9 mouse cellular contexts compared by ENCODE assay signal in genomic region chr1:182115651-182116408, GRCm38 (mm10). TPM values are rescaled to one million over a fixed set of nuclear protein-coding genes. Genes with fewer than 3 reads are reported as not detected.
DNase-seq lines count a peak whose midpoint lies in the region; ATAC-seq and TF ChIP-seq lines count a peak whose summit lies in the region.
"Had no signal": no experiment of that assay in that cellular context is flagged by ENCODE, and none has a peak within 500 bp of the region (broad histone marks: within the 10 kb centered on the region; RNA-seq: fewer than 3 reads in every experiment).

No protein-coding gene starts in this region.

- H3K27me3 ChIP-seq in hindbrain, postnatal 0 days (ENCODE audit: insufficient read depth, low read length), result no peaks in the 10 kb centered on the region
- H3K27me3 ChIP-seq in lung, embryonic 14.5 days (ENCODE audit: insufficient read depth, low read length), result no peaks in the 10 kb centered on the region

- no peak overlapping the region for H3K4me3 ChIP-seq in ES-E14 (ENCODE audit: insufficient read depth in 1 of 2, low read depth in 1 of 2, low read length in 2 of 2, poor library complexity in 1 of 2, severe bottlenecking in 1 of 2)
- no peak overlapping the region for H3K4me3 ChIP-seq in hindbrain, postnatal 0 days (ENCODE audit: low read length)
- no peak overlapping the region for H3K4me3 ChIP-seq in lung, embryonic 14.5 days (ENCODE audit: low read depth, low read length)

- peaks cover 14 to 16% of the 10 kb centered on the region in 2 experiments for H3K4me1 ChIP-seq in ES-E14 (ENCODE audit: control insufficient read depth in 2 of 2, insufficient read depth in 2 of 2, low read length in 2 of 2, poor library complexity in 1 of 2)
- H3K4me1 ChIP-seq in hindbrain, postnatal 0 days (ENCODE audit: insufficient read depth, low read length), result peaks cover 10% of the 10 kb centered on the region
- H3K4me1 ChIP-seq in lung, embryonic 14.5 days (ENCODE audit: insufficient read depth), result peaks cover 9% of the 10 kb centered on the region

- peak; percentile 26 for DNase-seq in layer of hippocampus, adult 9-11 months
- DNase-seq in layer of hippocampus, postnatal 36 days, result no peak
- no peak for DNase-seq in ES-E14 (ENCODE audit: low read depth, low spot score)
- peak; percentile 45 for DNase-seq in cerebellum, adult 11-12 months
- peak; percentile 81 for DNase-seq in hindbrain, postnatal 0 days (ENCODE audit: low spot score)
- peak; percentile 82 for DNase-seq in lung, embryonic 14.5 days
- no peak for DNase-seq in left cerebral cortex, adult 11 months (ENCODE audit: low spot score)

- TF ChIP-seq CTCF in hindbrain, postnatal 0 days (IDR thresholded peaks at IDR 0.05; ENCODE audit: low read depth), result peak; percentile 77
- peak; percentile 76 for TF ChIP-seq CTCF in lung, embryonic 14.5 days (IDR thresholded peaks at IDR 0.05; ENCODE audit: low read depth)

- in situ Hi-C loops in ES-E14 (cut with MboI; ENCODE audit: low sequenced_read_pairs in 2 of 2, unreplicated experiment in 2 of 2), result loop anchor here (5.0 to 10.0 kb wide), 2 partner anchors 221 to 224 kb away; no protein-coding TSS in a partner anchor

- H3K27ac ChIP-seq in ES-E14 (ENCODE audit: insufficient read depth, low read depth, low read length, poor library complexity, severe bottlenecking), result no peak overlapping the region
- no peak overlapping the region for H3K27ac ChIP-seq in hindbrain, postnatal 0 days
- peak overlapping the region; percentile 0; the same call in 1 of the 2 replicates for H3K27ac ChIP-seq in lung, embryonic 14.5 days (ENCODE audit: low read depth)

- H3K9ac ChIP-seq in ES-E14 (ENCODE audit: insufficient read depth, low read depth, low read length, poor library complexity, severe bottlenecking), result no peak overlapping the region
- no peak overlapping the region for H3K9ac ChIP-seq in hindbrain, postnatal 0 days (replicated peaks; ENCODE audit: low read length)
- H3K9ac ChIP-seq in lung, embryonic 14.5 days, result no peak overlapping the region

- WGBS in hindbrain, postnatal 0 days, result 40% methylated on average over 7 of the region's 7 CpGs
- 33% methylated on average over 7 of the region's 7 CpGs for WGBS in lung, embryonic 14.5 days

- H3K9me3 ChIP-seq in ES-E14 (ENCODE audit: control insufficient read depth, insufficient read depth, low read depth, low read length), result no peaks in the 10 kb centered on the region
- no peaks in the 10 kb centered on the region for H3K9me3 ChIP-seq in hindbrain, postnatal 0 days (ENCODE audit: low read length)
- H3K9me3 ChIP-seq in lung, embryonic 14.5 days (ENCODE audit: low read depth, low read length), result no peaks in the 10 kb centered on the region

- ATAC-seq in hindbrain, postnatal 0 days, result peak; percentile 55; the same call in 1 of the 2 replicates
- ATAC-seq in lung, embryonic 14.5 days (ENCODE audit: insufficient read depth), result peak; percentile 74
- ATAC-seq in activated CD4-positive, CD25-positive, alpha-beta regulatory T cell, adult 4 months, result no peak

- no peaks in the 10 kb centered on the region for H3K36me3 ChIP-seq in ES-E14 (ENCODE audit: control insufficient read depth, insufficient read depth, low read length, poor library complexity, severe bottlenecking)
- H3K36me3 ChIP-seq in hindbrain, postnatal 0 days (ENCODE audit: insufficient read depth, low read length), result no peaks in the 10 kb centered on the region
- no peaks in the 10 kb centered on the region for H3K36me3 ChIP-seq in lung, embryonic 14.5 days (ENCODE audit: insufficient read depth)

- H3K4me2 ChIP-seq in hindbrain, postnatal 0 days (ENCODE audit: low read depth, low read length), result no peak overlapping the region
- H3K4me2 ChIP-seq in lung, embryonic 14.5 days, result no peak overlapping the region

TF ChIP-seq in ES-E14, 5 proteins besides CTCF, POLR2A, EP300 and RAD21:
- TF ChIP-seq ZC3H11A (IDR thresholded peaks at IDR 0.05; ENCODE audit: borderline replicate concordance, low read depth, low read length), result peak; percentile 20; the same call in 1 of the 2 replicates
- no peak for TF ChIP-seq ZNF384 (IDR thresholded peaks at IDR 0.05; ENCODE audit: low read depth, low read length)

RNA-seq across cellular contexts. Expression of gene Srp9, which starts 8.7 kb away (rescaled TPM):
- 10 to 100 TPM; 65.2 to 76.7 TPM for total RNA-seq in layer of hippocampus, postnatal 36 days (2021)
- 51.3 and 86.7 TPM in 2 replicates for total RNA-seq in ES-E14 (2012; rRNA removed)
- total RNA-seq in hindbrain, postnatal 0 days (2014; rRNA removed), result 61.4 and 63.9 TPM in 2 replicates
- 168 and 179 TPM in 2 replicates for polyA plus RNA-seq in hindbrain, postnatal 0 days (2015; fragmentation: Nextera tagmentation; extraction: Ambion mirVana)
- 141 and 153 TPM in 2 replicates for polyA plus RNA-seq in lung, embryonic 14.5 days (2014; fragmentation: Nextera tagmentation; extraction: Ambion mirVana)
- 100 to 1,000 TPM; 147 to 184 TPM for polyA plus RNA-seq in activated CD4-positive, CD25-positive, alpha-beta regulatory T cell, adult 4 months (2017; shearing (Covaris generic))

RNA-seq across cellular contexts. Expression of gene Vmn1r1, which starts 48.5 kb away (rescaled TPM):
- total RNA-seq in layer of hippocampus, postnatal 36 days (2021), result not detected
- 0.04 TPM in 1 of 2 replicates, not detected in the other for total RNA-seq in ES-E14 (2012; rRNA removed)
- not detected in 2 replicates for total RNA-seq in hindbrain, postnatal 0 days (2014; rRNA removed)
- not detected in 2 replicates for polyA plus RNA-seq in hindbrain, postnatal 0 days (2015; fragmentation: Nextera tagmentation; extraction: Ambion mirVana)
- not detected in 2 replicates for polyA plus RNA-seq in lung, embryonic 14.5 days (2014; fragmentation: Nextera tagmentation; extraction: Ambion mirVana)
- polyA plus RNA-seq in activated CD4-positive, CD25-positive, alpha-beta regulatory T cell, adult 4 months (2017; shearing (Covaris generic)), result not detected
- total RNA-seq: left cerebral cortex, adult 8-10 months had no signal

Comparison
In these comparisons a context has a peak if more than half of its experiments do, and no peak if none do; other contexts are left out.
1. DNase-seq: peak in layer of hippocampus, adult 9-11 months (single experiment), cerebellum, adult 11-12 months (single experiment), hindbrain, postnatal 0 days (single experiment) and lung, embryonic 14.5 days (single experiment); none in layer of hippocampus, postnatal 36 days (0 of 2), ES-E14 (single experiment) and left cerebral cortex, adult 11 months (single experiment).